Mouse (Mus musculus) hindbrain, postnatal 0 days (tissue): ENCODE measurements at regions not wholly inside any gene's neighbourhood (a gene's known extent, or its start where the extent isn't known, plus 50 kb on each side); places are given as distances from the start of the nearest gene placed in this dataset.
"Not testable (repeated sequence)": the region's sequence is repeated elsewhere in the genome, so short reads cannot be mapped to it uniquely, and the experiment has no call there.

Experiments used
- ATAC-seq: fragments of 200-750 bp; cut with Nextera tagmentation; 2 replicates; pipeline ENCODE4 v1.8.0; 2017; ENCODE audit warnings: mild to moderate bottlenecking, moderate TSS enrichment, moderate library complexity
- DNase-seq: peaks from one replicate; pipeline ENCODE4 v3.0.0-alpha.2; 2015; ENCODE audit warnings: low spot score
- H3K27ac ChIP-seq: fragments of 300-500 bp; sonication (generic); 2 replicates; pipeline ENCODE4 v1.5.1; 2014; ENCODE audit warnings: mild to moderate bottlenecking
- H3K27me3 ChIP-seq: fragments of 300-500 bp; sonication (generic); 2 replicates; pipeline ENCODE4 v1.6.1; 2014; ENCODE audit warnings: low read length, mixed read lengths; ENCODE audit not compliant: insufficient read depth
- H3K36me3 ChIP-seq: fragments of 300-500 bp; sonication (generic); 2 replicates; pipeline ENCODE4 v1.6.1; 2014; ENCODE audit warnings: low read length, mixed read lengths; ENCODE audit not compliant: insufficient read depth
- H3K4me1 ChIP-seq: fragments of 300-500 bp; sonication (generic); 2 replicates; pipeline ENCODE4 v1.6.1; 2014; ENCODE audit warnings: antibody characterized with exemption, low read length, mixed read lengths; ENCODE audit not compliant: insufficient read depth
- H3K4me2 ChIP-seq: fragments of 300-500 bp; sonication (generic); 2 replicates; pipeline ENCODE4 v1.6.1; 2014; ENCODE audit warnings: low read depth, mild to moderate bottlenecking, low read length, moderate library complexity, mixed read lengths
- H3K4me3 ChIP-seq: fragments of 300-500 bp; sonication (generic); 2 replicates; pipeline ENCODE4 v1.5.1; 2014; ENCODE audit warnings: low read length
- H3K9ac ChIP-seq: fragments of 300-500 bp; sonication (generic); replicated peaks from 2 replicates; pipeline ENCODE4 v1.6.1; 2014; ENCODE audit warnings: mild to moderate bottlenecking, low read length, moderate library complexity, mixed read lengths
- H3K9me3 ChIP-seq: fragments of 300-500 bp; sonication (generic); 2 replicates; pipeline ENCODE4 v1.6.1; 2016; ENCODE audit warnings: low read length, mixed read lengths
- CTCF ChIP-seq: IDR thresholded peaks from 2 replicates; pipeline ENCODE4 v1.5.1; 2016; ENCODE audit warnings: antibody characterized with exemption, control low read depth, low read depth
- WGBS: fragments of 180-500 bp; shearing (Covaris S2); extraction: QIAGEN DNeasy Blood & Tissue Kit; methylation state at CpG from one replicate; pipeline ENCODE4 v1.1.7; 2014; 5-methylcytosine and 5-hydroxymethylcytosine counted together

- H3K9ac ChIP-seq, result no peak overlapping the region
- no peak overlapping the region for H3K4me3 ChIP-seq
- H3K27me3 ChIP-seq, result no peaks in the 10 kb centered on the region
- no peaks in the 10 kb centered on the region for H3K36me3 ChIP-seq
- WGBS, result 64% methylated on average over 14 of the region's 14 CpGs
- no peak overlapping the region for H3K4me2 ChIP-seq
- no peaks in the 10 kb centered on the region for H3K4me1 ChIP-seq
- no peaks in the 10 kb centered on the region for H3K9me3 ChIP-seq
- ATAC-seq (peak; percentile 55; the same call in 1 of the 2 replicates), DNase-seq (peak; percentile 32)
- no peak overlapping the region for H3K27ac ChIP-seq
- no peak for TF ChIP-seq CTCF
These were observed 146.7 kb upstream of the Tsc22d2 start for GRCm38 (mm10) chr3:58267606-58268325.

GRCm38 (mm10) chr3:58271441-58271840, 143.1 kb upstream of the Tsc22d2 start:
- not testable (repeated sequence) for H3K4me2 ChIP-seq, H3K36me3 ChIP-seq, H3K4me1 ChIP-seq, H3K27ac ChIP-seq, H3K9me3 ChIP-seq, DNase-seq, H3K27me3 ChIP-seq, ATAC-seq, H3K4me3 ChIP-seq, H3K9ac ChIP-seq
- WGBS, result no CpG with 5 or more reads among the region's 4 CpGs

- 90% methylated on average over 6 of the region's 6 CpGs for WGBS
These were observed 133.2 kb upstream of the Tsc22d2 start for GRCm38 (mm10) chr3:58281291-58281690.

GRCm38 (mm10) chr3:58284371-58284770, 130.1 kb upstream of the Tsc22d2 start:
- H3K9me3 ChIP-seq, H3K9ac ChIP-seq, DNase-seq, H3K27ac ChIP-seq, ATAC-seq, H3K36me3 ChIP-seq, H3K4me2 ChIP-seq, H3K27me3 ChIP-seq, H3K4me1 ChIP-seq, H3K4me3 ChIP-seq: not testable (repeated sequence)
- 52% methylated on average over 1 of the region's 1 CpGs for WGBS

More at GRCm38 (mm10) chr3:58281291-58281690, 133.2 kb upstream of the Tsc22d2 start:
- H3K27me3 ChIP-seq, result no peaks in the 10 kb centered on the region
- ATAC-seq (no peak), DNase-seq (no peak)
- no peak for TF ChIP-seq CTCF
- H3K4me1 ChIP-seq, result no peaks in the 10 kb centered on the region
- H3K9ac ChIP-seq, result no peak overlapping the region
- no peak overlapping the region for H3K27ac ChIP-seq
- no peaks in the 10 kb centered on the region for H3K36me3 ChIP-seq
- no peak overlapping the region for H3K4me2 ChIP-seq
- no peak overlapping the region for H3K4me3 ChIP-seq
- H3K9me3 ChIP-seq, result no peaks in the 10 kb centered on the region

DNA sequence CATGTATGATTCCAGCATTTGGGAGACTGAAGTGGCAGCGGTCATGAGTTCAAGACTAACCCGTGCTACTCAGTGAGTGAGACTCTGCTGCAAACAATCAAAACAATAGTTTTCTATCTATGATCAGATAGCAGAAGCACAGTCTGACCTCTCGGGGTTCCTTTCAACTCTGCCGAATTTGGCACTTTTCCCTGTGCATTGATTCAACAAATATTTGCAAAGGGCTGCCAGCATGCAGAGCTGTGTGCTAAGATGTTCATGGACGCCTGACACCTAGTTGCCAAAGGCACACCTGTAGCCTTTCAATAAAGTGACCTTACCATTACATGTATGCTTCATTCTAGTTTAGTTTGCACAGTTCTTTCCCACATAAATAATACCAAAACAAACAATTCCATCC, 118.7 kb upstream of the Tsc22d2 start:
- Histone ChIP-seq H3K9me3 (no peaks in the 10 kb centered on the region), H3K36me3 (no peaks in the 10 kb centered on the region), H3K4me3 (no peak overlapping the region), H3K27ac (no peak overlapping the region), H3K4me2 (no peak overlapping the region), H3K27me3 (no peaks in the 10 kb centered on the region), H3K4me1 (no peaks in the 10 kb centered on the region), H3K9ac (no peak overlapping the region)
- ATAC-seq (no peak), DNase-seq (no peak)
- no peak for TF ChIP-seq CTCF
- 70% methylated on average over 5 of the region's 5 CpGs for WGBS

GRCm38 (mm10) chr3:58300213-58300612, 114.3 kb upstream of the Tsc22d2 start:
- WGBS, result 70% methylated on average over 2 of the region's 2 CpGs
- no peak overlapping the region for H3K27ac ChIP-seq
- no peak overlapping the region for H3K9ac ChIP-seq
- H3K4me1 ChIP-seq, result no peaks in the 10 kb centered on the region
- ATAC-seq, result no peak
- no peak for DNase-seq
- no peaks in the 10 kb centered on the region for H3K27me3 ChIP-seq
- TF ChIP-seq CTCF, result no peak
- no peak overlapping the region for H3K4me3 ChIP-seq
- H3K4me2 ChIP-seq, result no peak overlapping the region
- H3K9me3 ChIP-seq, result no peaks in the 10 kb centered on the region
- H3K36me3 ChIP-seq, result no peaks in the 10 kb centered on the region

- 0 out of 2 replicates have a peak, but pooled peaks have one; percentile 4 for ATAC-seq
These were observed 113.6 kb upstream of the Tsc22d2 start for GRCm38 (mm10) chr3:58300801-58301485.

More at GRCm38 (mm10) chr3:58300801-58301485, 113.6 kb upstream of the Tsc22d2 start:
- 39% methylated on average over 5 of the region's 5 CpGs for WGBS
- no peak overlapping the region for H3K9ac ChIP-seq
- TF ChIP-seq CTCF, result no peak
- H3K27me3 ChIP-seq, result no peaks in the 10 kb centered on the region
- no peaks in the 10 kb centered on the region for H3K36me3 ChIP-seq
- H3K4me3 ChIP-seq, result no peak overlapping the region
- no peak overlapping the region for H3K4me2 ChIP-seq
- H3K27ac ChIP-seq, result no peak overlapping the region
- H3K4me1 ChIP-seq, result no peaks in the 10 kb centered on the region
- H3K9me3 ChIP-seq, result no peaks in the 10 kb centered on the region
- peak; percentile 8 for DNase-seq
